Mouse (Mus musculus): ENCODE results near the gene Bbs12. TPM values are rescaled to one million over a fixed set of nuclear protein-coding genes. Genes with fewer than 3 reads are reported as not detected.
A peak's percentile ranks its signal among the peaks of the same experiment; 100 is the strongest.

The Bbs12 gene
- polyA plus RNA-seq, 1 experiment from 2014 or later, result 6.0 TPM

DNA sequence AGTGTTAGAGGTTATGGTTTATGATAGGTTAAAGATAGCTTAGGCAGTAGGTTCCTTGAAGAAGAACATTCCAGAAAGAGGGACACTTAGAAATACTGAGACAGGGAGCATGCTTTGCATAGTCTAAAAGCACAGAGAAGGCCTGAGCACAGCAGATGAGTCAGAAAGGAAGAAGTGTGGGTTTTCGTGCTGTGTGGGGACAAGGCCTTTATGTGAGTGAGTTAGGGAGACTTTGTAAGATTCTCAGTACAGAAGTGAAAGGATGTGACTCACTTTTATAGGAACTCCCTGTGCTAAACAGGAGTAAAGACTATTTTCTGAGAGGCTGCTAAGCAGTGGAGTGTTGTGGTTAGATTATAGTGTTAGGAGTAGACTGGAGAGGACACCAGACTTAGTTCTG, 1.0 kb downstream of the Bbs12 start:
- H3K4me2 ChIP-seq (replicated peaks; ENCODE audit: low read depth, low read length), result no peak overlapping the region
- no peaks in the 10 kb centered on the region for H3K27me3 ChIP-seq (ENCODE audit: control insufficient read depth, insufficient read depth, low read length)
- H3K9ac ChIP-seq (ENCODE audit: low read depth, low read length), result no peak overlapping the region
- ATAC-seq (ENCODE audit: low FRiP score) (no peak), DNase-seq (ENCODE audit: low spot score) (no peak)
- 49% methylated on average over 1 of the region's 1 CpGs for WGBS
- H3K9me3 ChIP-seq (ENCODE audit: control insufficient read depth, low read length), result no peaks in the 10 kb centered on the region
- no peak overlapping the region; the same call in 1 of the 2 replicates for H3K4me3 ChIP-seq (ENCODE audit: low read depth, low read length)
- 0 out of 2 replicates have a peak, but pooled peaks cover 2% of the 10 kb centered on the region for H3K4me1 ChIP-seq (replicated peaks; ENCODE audit: control insufficient read depth, insufficient read depth, low read length)
- H3K27ac ChIP-seq (ENCODE audit: low read depth, low read length), result no peak overlapping the region
- no peaks in the 10 kb centered on the region for H3K36me3 ChIP-seq (ENCODE audit: control insufficient read depth, insufficient read depth, low read length)

DNA sequence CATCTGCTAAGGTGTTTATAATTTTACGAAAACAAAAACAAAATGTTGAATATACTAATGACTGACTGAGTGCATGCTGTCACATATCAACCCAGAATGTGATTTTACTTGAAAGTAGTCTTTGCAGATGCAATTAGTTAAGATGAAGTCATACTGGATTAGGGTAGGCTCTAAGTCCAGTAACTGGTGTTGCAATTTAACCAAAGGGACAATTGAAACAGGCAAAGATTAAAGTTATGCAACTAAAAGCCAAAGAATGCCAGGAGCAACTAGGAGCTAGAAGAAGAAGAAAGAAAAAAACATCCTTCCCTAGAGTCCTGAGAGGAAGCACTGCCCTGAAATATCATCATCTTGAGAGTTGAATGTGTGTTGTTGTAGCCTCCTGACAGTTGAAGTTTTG, 3.9 kb downstream of the Bbs12 start:
- H3K9ac ChIP-seq (ENCODE audit: low read depth, low read length), result no peak overlapping the region
- H3K27me3 ChIP-seq (ENCODE audit: control insufficient read depth, insufficient read depth, low read length), result no peaks in the 10 kb centered on the region
- WGBS, result 94% methylated on average over 1 of the region's 1 CpGs
- no peak overlapping the region for H3K4me2 ChIP-seq (replicated peaks; ENCODE audit: low read depth, low read length)
- ATAC-seq (ENCODE audit: low FRiP score), result no peak
- no peaks in the 10 kb centered on the region for H3K36me3 ChIP-seq (ENCODE audit: control insufficient read depth, insufficient read depth, low read length)
- 0 out of 2 replicates have a peak, but pooled peaks cover 2% of the 10 kb centered on the region for H3K4me1 ChIP-seq (replicated peaks; ENCODE audit: control insufficient read depth, insufficient read depth, low read length)
- no peaks in the 10 kb centered on the region for H3K9me3 ChIP-seq (ENCODE audit: control insufficient read depth, low read length)
- H3K27ac ChIP-seq (ENCODE audit: low read depth, low read length), result no peak overlapping the region
- DNase-seq (ENCODE audit: low spot score), result no peak
- H3K4me3 ChIP-seq (ENCODE audit: low read depth, low read length), result no peak overlapping the region

DNA sequence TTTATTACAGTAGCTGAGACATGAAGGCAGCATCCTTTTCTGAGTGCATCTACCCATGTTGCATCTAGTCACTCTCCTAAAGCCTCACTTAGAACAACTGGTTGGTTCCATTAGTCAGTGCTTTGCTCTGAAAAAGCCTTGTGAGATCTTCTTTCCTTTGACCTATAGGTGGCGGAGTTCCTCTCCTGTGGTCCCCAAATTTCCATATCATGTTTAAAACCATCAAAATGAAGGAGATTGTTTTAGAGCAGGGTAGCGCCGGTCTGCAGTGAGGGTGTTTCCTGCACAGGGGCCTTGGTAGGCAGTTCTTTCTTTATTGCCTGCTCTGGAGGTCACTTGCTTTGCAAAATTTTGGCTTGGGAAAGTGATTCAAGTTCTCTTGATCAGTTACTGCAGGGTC, 12.0 kb downstream of the Bbs12 start:
- Histone ChIP-seq H3K4me1 (replicated peaks; ENCODE audit: control insufficient read depth, insufficient read depth, low read length) (no peaks in the 10 kb centered on the region), H3K27ac (ENCODE audit: low read depth, low read length) (no peak overlapping the region), H3K9me3 (ENCODE audit: control insufficient read depth, low read length) (no peaks in the 10 kb centered on the region), H3K4me2 (replicated peaks; ENCODE audit: low read depth, low read length) (no peak overlapping the region), H3K9ac (ENCODE audit: low read depth, low read length) (no peak overlapping the region), H3K36me3 (ENCODE audit: control insufficient read depth, insufficient read depth, low read length) (no peaks in the 10 kb centered on the region), H3K27me3 (ENCODE audit: control insufficient read depth, insufficient read depth, low read length) (no peaks in the 10 kb centered on the region), H3K4me3 (ENCODE audit: low read depth, low read length) (no peak overlapping the region)
- ATAC-seq (ENCODE audit: low FRiP score) (no peak), DNase-seq (ENCODE audit: low spot score) (peak; percentile 22)
- 47% methylated on average over 3 of the region's 3 CpGs for WGBS

DNA sequence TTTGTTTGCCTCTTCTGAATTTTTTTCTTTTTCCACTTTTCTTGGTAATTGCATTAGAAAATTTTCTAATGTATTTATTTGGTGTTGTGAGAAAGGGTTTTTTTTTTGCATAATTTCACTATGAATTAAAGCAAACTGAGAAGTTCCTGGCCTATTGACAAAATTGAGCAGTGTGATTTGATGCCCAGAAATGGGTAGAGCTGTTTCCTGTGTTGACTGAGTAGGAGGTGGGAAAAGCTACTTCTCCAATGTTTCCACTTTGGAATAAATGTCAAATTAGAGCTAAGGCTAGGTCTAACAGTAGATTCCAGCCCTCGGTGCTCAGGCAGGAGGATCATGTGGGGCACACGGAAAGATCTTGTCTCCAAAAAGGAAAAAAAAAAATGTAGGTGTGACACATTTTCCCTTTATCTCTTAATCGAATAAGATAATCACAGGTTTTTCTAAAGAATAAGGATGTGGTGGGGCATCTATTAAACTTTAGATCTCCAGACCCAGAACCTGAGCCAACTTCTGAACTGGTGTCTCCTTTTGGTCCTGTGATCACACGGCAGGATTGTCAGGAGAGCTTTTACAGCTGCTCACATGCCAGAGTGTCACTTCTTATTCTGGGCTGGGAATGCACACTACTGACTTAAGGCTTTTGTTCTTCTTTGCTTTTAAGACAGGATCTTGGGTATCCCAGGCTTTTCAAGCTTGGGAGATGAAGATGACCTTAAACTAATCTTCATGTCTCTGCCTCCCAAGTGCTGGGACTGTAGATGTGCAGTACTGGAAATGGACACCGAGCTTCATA, 13.2 kb downstream of the Bbs12 start:
- H3K36me3 ChIP-seq (ENCODE audit: control insufficient read depth, insufficient read depth, low read length), result no peaks in the 10 kb centered on the region
- H3K4me2 ChIP-seq (replicated peaks; ENCODE audit: low read depth, low read length), result no peak overlapping the region
- H3K4me1 ChIP-seq (replicated peaks; ENCODE audit: control insufficient read depth, insufficient read depth, low read length), result no peaks in the 10 kb centered on the region
- no peak overlapping the region for H3K4me3 ChIP-seq (ENCODE audit: low read depth, low read length)
- DNase-seq (ENCODE audit: low spot score), result no peak
- no peak for ATAC-seq (ENCODE audit: low FRiP score)
- 90% methylated on average over 5 of the region's 5 CpGs for WGBS
- H3K9ac ChIP-seq (ENCODE audit: low read depth, low read length), result no peak overlapping the region
- no peak overlapping the region for H3K27ac ChIP-seq (ENCODE audit: low read depth, low read length)
- no peaks in the 10 kb centered on the region for H3K9me3 ChIP-seq (ENCODE audit: control insufficient read depth, low read length)
- H3K27me3 ChIP-seq (ENCODE audit: control insufficient read depth, insufficient read depth, low read length), result no peaks in the 10 kb centered on the region

DNA sequence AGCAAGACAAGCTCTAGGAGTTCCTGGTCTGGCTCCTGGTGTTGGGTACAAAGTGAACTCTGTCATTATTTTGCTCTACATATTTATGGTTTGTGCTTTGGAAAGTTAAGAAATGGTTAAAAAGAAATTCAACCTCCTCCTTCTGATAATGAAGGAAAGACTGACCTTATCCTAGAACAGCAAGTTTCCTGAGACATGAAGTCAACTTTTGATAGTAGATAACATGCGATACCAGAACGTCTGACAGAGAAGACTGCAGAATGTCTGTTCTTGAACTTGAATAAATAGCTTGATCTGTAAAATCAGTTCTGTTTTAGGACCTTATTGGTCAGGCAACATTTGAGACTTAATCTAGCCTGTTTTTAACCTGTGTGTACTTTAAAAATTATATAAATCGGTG, 14.3 kb downstream of the Bbs12 start:
- ATAC-seq (ENCODE audit: low FRiP score), result no peak
- no peak overlapping the region for H3K4me2 ChIP-seq (replicated peaks; ENCODE audit: low read depth, low read length)
- DNase-seq (ENCODE audit: low spot score), result no peak
- H3K9ac ChIP-seq (ENCODE audit: low read depth, low read length), result no peak overlapping the region
- no peaks in the 10 kb centered on the region for H3K4me1 ChIP-seq (replicated peaks; ENCODE audit: control insufficient read depth, insufficient read depth, low read length)
- H3K4me3 ChIP-seq (ENCODE audit: low read depth, low read length), result no peak overlapping the region
- no peak overlapping the region for H3K27ac ChIP-seq (ENCODE audit: low read depth, low read length)
- no peaks in the 10 kb centered on the region for H3K9me3 ChIP-seq (ENCODE audit: control insufficient read depth, low read length)
- 97% methylated on average over 3 of the region's 3 CpGs for WGBS
- H3K36me3 ChIP-seq (ENCODE audit: control insufficient read depth, insufficient read depth, low read length), result no peaks in the 10 kb centered on the region
- no peaks in the 10 kb centered on the region for H3K27me3 ChIP-seq (ENCODE audit: control insufficient read depth, insufficient read depth, low read length)

DNA sequence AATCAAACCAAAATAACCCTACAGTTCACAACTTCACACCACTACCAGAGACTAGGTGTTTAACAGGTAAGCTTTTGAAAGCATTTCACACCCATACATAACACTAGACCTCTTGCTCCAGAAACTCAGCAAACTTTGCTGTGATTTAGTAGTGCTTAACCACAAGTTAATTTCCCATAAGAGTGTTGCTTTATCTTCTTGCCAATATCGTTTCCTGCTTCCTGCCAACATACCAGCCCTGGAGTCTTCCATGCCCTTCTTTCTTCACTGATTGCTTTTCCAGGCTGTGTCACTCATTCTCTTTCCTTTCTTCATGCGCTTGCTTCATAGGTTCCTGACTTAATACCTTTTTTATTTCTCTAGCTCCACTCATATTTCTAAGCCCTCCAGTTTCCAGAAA, 16.1 kb downstream of the Bbs12 start:
- H3K9ac ChIP-seq (ENCODE audit: low read depth, low read length), result no peak overlapping the region
- no peak overlapping the region for H3K27ac ChIP-seq (ENCODE audit: low read depth, low read length)
- no peaks in the 10 kb centered on the region for H3K27me3 ChIP-seq (ENCODE audit: control insufficient read depth, insufficient read depth, low read length)
- H3K4me1 ChIP-seq (replicated peaks; ENCODE audit: control insufficient read depth, insufficient read depth, low read length), result no peaks in the 10 kb centered on the region
- DNase-seq (ENCODE audit: low spot score) (no peak), ATAC-seq (ENCODE audit: low FRiP score) (no peak)
- H3K4me2 ChIP-seq (replicated peaks; ENCODE audit: low read depth, low read length), result no peak overlapping the region
- 84% methylated on average over 2 of the region's 2 CpGs for WGBS
- no peaks in the 10 kb centered on the region for H3K9me3 ChIP-seq (ENCODE audit: control insufficient read depth, low read length)
- no peaks in the 10 kb centered on the region for H3K36me3 ChIP-seq (ENCODE audit: control insufficient read depth, insufficient read depth, low read length)
- no peak overlapping the region for H3K4me3 ChIP-seq (ENCODE audit: low read depth, low read length)

DNA sequence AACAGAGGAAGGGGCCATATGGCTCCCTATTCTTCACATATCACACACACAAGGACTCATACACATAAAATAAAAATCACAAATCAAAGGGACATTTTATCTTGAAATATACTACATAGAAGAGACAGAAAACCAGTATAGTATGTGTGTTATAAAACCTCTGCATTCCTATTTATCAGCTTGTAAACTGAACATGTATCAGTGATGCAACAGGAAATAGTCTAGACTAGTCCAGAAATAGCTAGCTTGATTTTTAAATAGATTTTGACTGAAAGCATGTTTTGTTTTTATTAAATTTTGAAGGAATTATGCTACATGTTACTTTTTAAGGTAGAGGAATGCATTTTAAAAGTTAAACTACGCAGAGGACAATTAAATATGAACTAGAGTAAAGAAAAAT, 17.6 kb downstream of the Bbs12 start:
- Histone ChIP-seq H3K4me3 (ENCODE audit: low read depth, low read length) (no peak overlapping the region), H3K27ac (ENCODE audit: low read depth, low read length) (no peak overlapping the region), H3K9me3 (ENCODE audit: control insufficient read depth, low read length) (no peaks in the 10 kb centered on the region), H3K9ac (ENCODE audit: low read depth, low read length) (no peak overlapping the region), H3K36me3 (ENCODE audit: control insufficient read depth, insufficient read depth, low read length) (no peaks in the 10 kb centered on the region), H3K4me2 (replicated peaks; ENCODE audit: low read depth, low read length) (no peak overlapping the region), H3K27me3 (ENCODE audit: control insufficient read depth, insufficient read depth, low read length) (no peaks in the 10 kb centered on the region), H3K4me1 (replicated peaks; ENCODE audit: control insufficient read depth, insufficient read depth, low read length) (no peaks in the 10 kb centered on the region)
- ATAC-seq (ENCODE audit: low FRiP score), result no peak
- 84% methylated on average over 1 of the region's 1 CpGs for WGBS
- no peak for DNase-seq (ENCODE audit: low spot score)

DNA sequence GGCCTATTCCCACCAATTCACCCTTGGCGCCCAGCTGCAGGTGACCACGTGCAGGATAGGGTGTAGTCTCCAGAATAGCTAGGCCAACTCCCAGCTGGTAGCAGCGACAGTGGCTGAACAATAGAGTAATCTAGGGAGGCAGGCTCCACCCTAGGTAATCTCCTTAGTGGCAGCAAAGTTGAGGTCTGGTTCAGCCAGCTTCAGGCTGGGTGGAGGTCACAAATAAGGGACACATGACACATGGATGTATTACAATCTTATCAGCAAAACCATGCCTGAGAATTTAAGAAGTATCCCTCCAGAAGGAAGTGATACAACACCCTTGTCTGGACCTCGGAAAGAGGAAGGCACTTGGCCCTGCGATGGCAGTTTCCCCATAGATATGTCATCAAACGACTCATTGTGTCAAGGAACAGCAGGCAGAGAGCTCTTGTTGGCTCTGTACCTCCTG, 19.7 kb downstream of the Bbs12 start:
- Histone ChIP-seq H3K4me3 (ENCODE audit: low read depth, low read length) (no peak overlapping the region), H3K27me3 (ENCODE audit: control insufficient read depth, insufficient read depth, low read length) (no peaks in the 10 kb centered on the region), H3K4me1 (replicated peaks; ENCODE audit: control insufficient read depth, insufficient read depth, low read length) (no peaks in the 10 kb centered on the region), H3K36me3 (ENCODE audit: control insufficient read depth, insufficient read depth, low read length) (no peaks in the 10 kb centered on the region), H3K27ac (ENCODE audit: low read depth, low read length) (no peak overlapping the region), H3K9me3 (ENCODE audit: control insufficient read depth, low read length) (no peaks in the 10 kb centered on the region), H3K9ac (ENCODE audit: low read depth, low read length) (no peak overlapping the region), H3K4me2 (replicated peaks; ENCODE audit: low read depth, low read length) (no peak overlapping the region)
- WGBS, result 77% methylated on average over 6 of the region's 6 CpGs
- no peak for ATAC-seq (ENCODE audit: low FRiP score)
- no peak for DNase-seq (ENCODE audit: low spot score)

DNA sequence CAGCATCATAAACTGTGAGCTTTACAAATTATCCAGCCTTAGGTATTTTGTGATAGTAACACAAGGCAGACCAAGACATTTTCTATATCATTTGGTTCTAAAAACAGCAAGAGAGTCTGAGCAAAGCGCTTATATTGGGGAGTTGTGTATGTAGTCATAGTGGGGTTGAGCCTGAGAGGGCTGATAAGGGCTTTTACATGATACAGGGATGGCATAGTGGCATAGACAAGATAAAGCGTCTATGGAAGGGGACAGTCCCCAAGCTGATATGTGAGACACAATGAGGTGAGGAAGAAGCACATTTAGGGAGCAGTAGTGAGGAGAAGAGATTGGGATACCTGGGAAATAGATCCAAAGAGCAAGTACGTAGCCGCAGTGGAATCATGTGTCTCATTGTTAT, 21.7 kb downstream of the Bbs12 start:
- WGBS, result 95% methylated on average over 4 of the region's 4 CpGs

More for the DNA sequence above, 21.7 kb downstream of the Bbs12 start:
- ATAC-seq (ENCODE audit: low FRiP score), result no peak
- Histone ChIP-seq H3K36me3 (ENCODE audit: control insufficient read depth, insufficient read depth, low read length) (no peaks in the 10 kb centered on the region), H3K4me3 (ENCODE audit: low read depth, low read length) (no peak overlapping the region), H3K9ac (ENCODE audit: low read depth, low read length) (no peak overlapping the region), H3K27me3 (ENCODE audit: control insufficient read depth, insufficient read depth, low read length) (no peaks in the 10 kb centered on the region), H3K27ac (ENCODE audit: low read depth, low read length) (no peak overlapping the region), H3K4me2 (replicated peaks; ENCODE audit: low read depth, low read length) (no peak overlapping the region), H3K9me3 (ENCODE audit: control insufficient read depth, low read length) (no peaks in the 10 kb centered on the region), H3K4me1 (replicated peaks; ENCODE audit: control insufficient read depth, insufficient read depth, low read length) (no peaks in the 10 kb centered on the region)
- no peak for DNase-seq (ENCODE audit: low spot score)

Data from hindbrain, embryonic 11.5 days (tissue).